Mouse (Mus musculus) liver, embryonic 14.5 days (tissue): ENCODE data around the gene Pigu. TPM values are rescaled to one million over a fixed set of nuclear protein-coding genes. Genes with fewer than 3 reads are reported as not detected.
A peak's percentile ranks its signal among the peaks of the same experiment; 100 is the strongest.

Experiments
- ATAC-seq: fragments of 200-750 bp; cut with Nextera tagmentation; 2 replicates; pipeline ENCODE4 v1.8.0; 2017; ENCODE audit warnings: moderate number of reproducible peaks, mild to moderate bottlenecking, moderate library complexity; ENCODE audit not compliant: insufficient read depth
- DNase-seq, 3 experiments: peaks; one replicate each; pipeline ENCODE4 v3.0.0-alpha.2; 2012 to 2013; ENCODE audit warnings: low read depth in 3 of 3, low spot score in 3 of 3
- H3K27ac ChIP-seq: fragments of 300-500 bp; sonication (generic); 2 replicates; pipeline ENCODE4 v1.5.1; 2014; ENCODE audit warnings: moderate library complexity, mild to moderate bottlenecking, control low read depth, inconsistent platforms
- H3K27me3 ChIP-seq: fragments of 300-500 bp; sonication (generic); 2 replicates; pipeline ENCODE4 v1.6.1; 2014; ENCODE audit warnings: mild to moderate bottlenecking, low read length, moderate library complexity; ENCODE audit not compliant: control insufficient read depth, insufficient read depth
- H3K36me3 ChIP-seq: fragments of 300-500 bp; sonication (generic); replicated peaks from 2 replicates; pipeline ENCODE4 v1.6.1; 2014; ENCODE audit warnings: low read depth; ENCODE audit not compliant: control insufficient read depth, insufficient read depth
- H3K4me1 ChIP-seq, 2 experiments: fragments of 200-500 bp in 1 of 2; fragments of 300-500 bp in 1 of 2; sonication (generic) in 1 of 2; replicated peaks; 2 replicates each; pipeline ENCODE4 v1.6.1; 2012 to 2014; ENCODE audit warnings: antibody characterized with exemption in 1 of 2, inconsistent platforms in 1 of 2, low read length in 1 of 2; ENCODE audit not compliant: control insufficient read depth in 2 of 2, insufficient read depth in 2 of 2
- H3K4me2 ChIP-seq: fragments of 300-500 bp; sonication (generic); 2 replicates; pipeline ENCODE4 v1.6.1; 2014; ENCODE audit warnings: low read depth, mild to moderate bottlenecking, control low read depth, moderate library complexity
- H3K4me3 ChIP-seq, 2 experiments: fragments of 200-500 bp in 1 of 2; fragments of 300-500 bp in 1 of 2; sonication (generic) in 1 of 2; 2 replicates each; pipeline ENCODE4 v1.5.1; 2012 to 2014; ENCODE audit warnings: low read depth in 2 of 2, low read length in 2 of 2, mild to moderate bottlenecking in 2 of 2, control low read depth in 1 of 2, inconsistent platforms in 1 of 2, moderate library complexity in 1 of 2; ENCODE audit not compliant: insufficient read depth in 1 of 2
- H3K9ac ChIP-seq: fragments of 300-500 bp; sonication (generic); replicated peaks from 2 replicates; pipeline ENCODE4 v1.6.1; 2014; ENCODE audit warnings: mild to moderate bottlenecking, control low read depth, moderate library complexity
- H3K9me3 ChIP-seq: fragments of 300-500 bp; sonication (generic); 2 replicates; pipeline ENCODE4 v1.6.1; 2016; ENCODE audit warnings: low read length, mixed read lengths; ENCODE audit not compliant: control insufficient read depth
- CTCF ChIP-seq: IDR thresholded peaks from 2 replicates; pipeline ENCODE4 v1.5.1; 2016; ENCODE audit warnings: antibody characterized with exemption, low read depth, control low read depth
- EP300 ChIP-seq: IDR thresholded peaks from 2 replicates; pipeline ENCODE4 v1.6.1; 2016; ENCODE audit warnings: antibody characterized with exemption, low read depth
- WGBS: fragments of 180-500 bp; shearing (Covaris S2); extraction: QIAGEN DNeasy Blood & Tissue Kit; methylation state at CpG from one replicate; pipeline ENCODE4 v1.1.7; 2014; ENCODE audit not compliant: insufficient replicate concordance; 5-methylcytosine and 5-hydroxymethylcytosine counted together
- polyA plus RNA-seq, 2 experiments: library from polyadenylated mRNA; depleted of rRNA in 1 of 2; stranded (reverse) in 1 of 2; unstranded in 1 of 2; fragments of >200 nt; fragmentation: Nextera tagmentation in 1 of 2; extraction: Ambion mirVana in 1 of 2; gene quantifications; 2 replicates each; pipeline versions ENCODE4 v1.2.1 to v1.2.3; 2012 to 2014

The Pigu gene
- polyA plus RNA-seq, 2 experiments = 16.7 to 24.4 TPM

- H3K27me3 ChIP-seq = no peaks in the 10 kb centered on the region
- no peak for ATAC-seq
- H3K9me3 ChIP-seq = no peaks in the 10 kb centered on the region
- WGBS = 73% methylated on average over 8 of the region's 8 CpGs
- H3K9ac ChIP-seq = no peak overlapping the region
- no peak for TF ChIP-seq CTCF
- no peak for TF ChIP-seq EP300
- H3K4me2 ChIP-seq = no peak overlapping the region
- no peak overlapping the region for H3K27ac ChIP-seq
- H3K4me1 ChIP-seq = peaks cover 3% of the 10 kb centered on the region in 2 experiments; a peak in 2 of 4 replicates
- H3K4me3 ChIP-seq = no peak overlapping the region
- no peaks in the 10 kb centered on the region for H3K36me3 ChIP-seq
- DNase-seq = no peak
Measured at GRCm38 (mm10) chr2:155273603-155274002, 83.6 kb downstream of the Pigu start.

- Histone ChIP-seq H3K4me3 (no peak overlapping the region), H3K9ac (no peak overlapping the region), H3K27me3 (no peaks in the 10 kb centered on the region), H3K4me2 (no peak overlapping the region), H3K36me3 (no peaks in the 10 kb centered on the region), H3K9me3 (no peaks in the 10 kb centered on the region), H3K4me1 (peaks cover 3% of the 10 kb centered on the region in 2 experiments; a peak in 2 of 4 replicates), H3K27ac (no peak overlapping the region)
- WGBS = 64% methylated on average over 10 of the region's 10 CpGs
- DNase-seq = no peak
- TF ChIP-seq CTCF = no peak
- TF ChIP-seq EP300 = no peak
- no peak for ATAC-seq
Measured at GRCm38 (mm10) chr2:155272396-155273170, 84.6 kb downstream of the Pigu start.

GRCm38 (mm10) chr2:155271957-155272356 lies 85.3 kb downstream of the Pigu start:
- Histone ChIP-seq H3K4me2 (no peak overlapping the region), H3K9me3 (no peaks in the 10 kb centered on the region), H3K9ac (no peak overlapping the region), H3K4me3 (no peak overlapping the region), H3K4me1 (peaks cover 3% of the 10 kb centered on the region in 2 experiments; a peak in 2 of 4 replicates), H3K36me3 (no peaks in the 10 kb centered on the region), H3K27me3 (no peaks in the 10 kb centered on the region), H3K27ac (no peak overlapping the region)
- no peak for ATAC-seq
- no peak for TF ChIP-seq EP300
- peak; percentile 68 for TF ChIP-seq CTCF
- DNase-seq = no peak
- WGBS = 74% methylated on average over 6 of the region's 6 CpGs

- H3K27me3 ChIP-seq = no peaks in the 10 kb centered on the region
- DNase-seq (no peak), ATAC-seq (no peak)
- TF ChIP-seq CTCF (no peak), EP300 (no peak)
- H3K9me3 ChIP-seq = no peaks in the 10 kb centered on the region
- H3K4me1 ChIP-seq = no peaks in the 10 kb centered on the region
- no peak overlapping the region for H3K27ac ChIP-seq
- H3K4me3 ChIP-seq = no peak overlapping the region
- H3K36me3 ChIP-seq = no peaks in the 10 kb centered on the region
- WGBS = 60% methylated on average over 5 of the region's 5 CpGs
- H3K9ac ChIP-seq = no peak overlapping the region
- no peak overlapping the region for H3K4me2 ChIP-seq
Measured at GRCm38 (mm10) chr2:155266896-155267295, 90.3 kb downstream of the Pigu start.

- Histone ChIP-seq H3K4me3 (no peak overlapping the region), H3K9me3 (no peaks in the 10 kb centered on the region), H3K4me1 (no peaks in the 10 kb centered on the region), H3K4me2 (no peak overlapping the region), H3K9ac (no peak overlapping the region), H3K27ac (no peak overlapping the region), H3K36me3 (no peaks in the 10 kb centered on the region), H3K27me3 (no peaks in the 10 kb centered on the region)
- TF ChIP-seq EP300 (no peak), CTCF (no peak)
- ATAC-seq (no peak), DNase-seq (no peak)
- WGBS = 65% methylated on average over 6 of the region's 6 CpGs
Measured at GRCm38 (mm10) chr2:155265526-155265925, 91.7 kb downstream of the Pigu start.
